Mouse (Mus musculus): ENCODE data around the gene A830018L16Rik. TPM values are rescaled to one million over a fixed set of nuclear protein-coding genes. Genes with fewer than 3 reads are reported as not detected.

Gene A830018L16Rik
- polyA plus RNA-seq, 1 experiment from 2014 or later: 0.02 TPM

GRCm38 (mm10) chr1:11873573-11873972 lies 459.7 kb downstream of the A830018L16Rik start:
- Histone ChIP-seq H3K9ac (no peak overlapping the region), H3K27ac (replicated peaks) (no peak overlapping the region), H3K4me1 (replicated peaks) (no peaks in the 10 kb centered on the region), H3K9me3 (replicated peaks) (no peaks in the 10 kb centered on the region), H3K4me3 (replicated peaks) (no peak overlapping the region), H3K36me3 (replicated peaks) (no peaks in the 10 kb centered on the region), H3K4me2 (no peak overlapping the region), H3K27me3 (no peaks in the 10 kb centered on the region)
- WGBS (ENCODE audit: insufficient replicate concordance): 42% methylated on average over 1 of the region's 1 CpGs
- ATAC-seq (ENCODE audit: insufficient read depth): no peak

- no peak overlapping the region for H3K4me3 ChIP-seq (replicated peaks)
- no peaks in the 10 kb centered on the region for H3K4me1 ChIP-seq (replicated peaks)
- ATAC-seq (ENCODE audit: insufficient read depth): no peak
- H3K9me3 ChIP-seq (replicated peaks): no peaks in the 10 kb centered on the region
- H3K9ac ChIP-seq: no peak overlapping the region
- H3K27ac ChIP-seq (replicated peaks): no peak overlapping the region
- H3K4me2 ChIP-seq: no peak overlapping the region
- H3K36me3 ChIP-seq (replicated peaks): no peaks in the 10 kb centered on the region
- no peaks in the 10 kb centered on the region for H3K27me3 ChIP-seq
- 7% methylated on average over 2 of the region's 2 CpGs for WGBS (ENCODE audit: insufficient replicate concordance)
Measured at GRCm38 (mm10) chr1:11881706-11882105, 467.8 kb downstream of the A830018L16Rik start.

GRCm38 (mm10) chr1:11895715-11896114 lies 481.8 kb downstream of the A830018L16Rik start:
- ATAC-seq (ENCODE audit: insufficient read depth): no peak
- 58% methylated on average over 3 of the region's 3 CpGs for WGBS (ENCODE audit: insufficient replicate concordance)
- H3K4me1 ChIP-seq (replicated peaks): no peaks in the 10 kb centered on the region

GRCm38 (mm10) chr1:11915873-11916272 lies 502.0 kb downstream of the A830018L16Rik start:
- H3K4me3 ChIP-seq (replicated peaks): no peak overlapping the region
- H3K9me3 ChIP-seq (replicated peaks): no peaks in the 10 kb centered on the region
- no peaks in the 10 kb centered on the region for H3K36me3 ChIP-seq (replicated peaks)
- H3K4me2 ChIP-seq: no peak overlapping the region
- no peaks in the 10 kb centered on the region for H3K27me3 ChIP-seq
- no peak for ATAC-seq (ENCODE audit: insufficient read depth)
- H3K4me1 ChIP-seq (replicated peaks): no peaks in the 10 kb centered on the region
- no peak overlapping the region for H3K27ac ChIP-seq (replicated peaks)
- H3K9ac ChIP-seq: no peak overlapping the region

More at GRCm38 (mm10) chr1:11895715-11896114, 481.8 kb downstream of the A830018L16Rik start:
- Histone ChIP-seq H3K9me3 (replicated peaks) (no peaks in the 10 kb centered on the region), H3K9ac (no peak overlapping the region), H3K27me3 (no peaks in the 10 kb centered on the region), H3K4me2 (no peak overlapping the region), H3K4me3 (replicated peaks) (no peak overlapping the region), H3K27ac (replicated peaks) (no peak overlapping the region), H3K36me3 (replicated peaks) (no peaks in the 10 kb centered on the region)

GRCm38 (mm10) chr1:11936984-11937383 lies 523.1 kb downstream of the A830018L16Rik start:
- 63% methylated on average over 9 of the region's 9 CpGs for WGBS (ENCODE audit: insufficient replicate concordance)

GRCm38 (mm10) chr1:11959421-11960206 lies 545.7 kb downstream of the A830018L16Rik start:
- 46% methylated on average over 2 of the region's 2 CpGs for whole genome bisulfite sequencing (ENCODE audit: insufficient replicate concordance)
- H3K4me1 ChIP-seq (replicated peaks): no peaks in the 10 kb centered on the region
- H3K9me3 ChIP-seq (replicated peaks): no peaks in the 10 kb centered on the region
- H3K9ac ChIP-seq: no peak overlapping the region
- no peak for ATAC-seq (ENCODE audit: insufficient read depth)
- no peaks in the 10 kb centered on the region for H3K36me3 ChIP-seq (replicated peaks)
- no peak overlapping the region for H3K27ac ChIP-seq (replicated peaks)
- no peak overlapping the region for H3K4me3 ChIP-seq (replicated peaks)
- H3K27me3 ChIP-seq: no peaks in the 10 kb centered on the region
- H3K4me2 ChIP-seq: no peak overlapping the region

More at GRCm38 (mm10) chr1:11936984-11937383, 523.1 kb downstream of the A830018L16Rik start:
- no peaks in the 10 kb centered on the region for H3K4me1 ChIP-seq (replicated peaks)
- no peak overlapping the region for H3K4me3 ChIP-seq (replicated peaks)
- H3K27me3 ChIP-seq: no peaks in the 10 kb centered on the region
- H3K36me3 ChIP-seq (replicated peaks): no peaks in the 10 kb centered on the region
- H3K4me2 ChIP-seq: no peak overlapping the region
- H3K27ac ChIP-seq (replicated peaks): no peak overlapping the region
- no peak for ATAC-seq (ENCODE audit: insufficient read depth)
- H3K9me3 ChIP-seq (replicated peaks): no peaks in the 10 kb centered on the region
- H3K9ac ChIP-seq: no peak overlapping the region

- WGBS (ENCODE audit: insufficient replicate concordance): 49% methylated on average over 4 of the region's 4 CpGs
Measured at GRCm38 (mm10) chr1:11982590-11983136, 568.8 kb downstream of the A830018L16Rik start.

GRCm38 (mm10) chr1:11990011-11990410 lies 576.1 kb downstream of the A830018L16Rik start:
- Histone ChIP-seq H3K4me1 (replicated peaks) (no peaks in the 10 kb centered on the region), H3K4me2 (no peak overlapping the region), H3K27ac (replicated peaks) (no peak overlapping the region), H3K9ac (no peak overlapping the region), H3K27me3 (no peaks in the 10 kb centered on the region), H3K4me3 (replicated peaks) (no peak overlapping the region), H3K9me3 (replicated peaks) (no peaks in the 10 kb centered on the region), H3K36me3 (replicated peaks) (no peaks in the 10 kb centered on the region)
- ATAC-seq (ENCODE audit: insufficient read depth): no peak
- WGBS (ENCODE audit: insufficient replicate concordance): 61% methylated on average over 3 of the region's 3 CpGs

More at GRCm38 (mm10) chr1:11982590-11983136, 568.8 kb downstream of the A830018L16Rik start:
- no peaks in the 10 kb centered on the region for H3K4me1 ChIP-seq (replicated peaks)
- H3K4me2 ChIP-seq: no peak overlapping the region
- no peak for ATAC-seq (ENCODE audit: insufficient read depth)
- no peak overlapping the region for H3K4me3 ChIP-seq (replicated peaks)
- no peak overlapping the region for H3K27ac ChIP-seq (replicated peaks)
- H3K36me3 ChIP-seq (replicated peaks): no peaks in the 10 kb centered on the region
- H3K27me3 ChIP-seq: no peaks in the 10 kb centered on the region
- no peaks in the 10 kb centered on the region for H3K9me3 ChIP-seq (replicated peaks)
- no peak overlapping the region for H3K9ac ChIP-seq

GRCm38 (mm10) chr1:11996297-11996878 lies 582.5 kb downstream of the A830018L16Rik start:
- Histone ChIP-seq H3K4me2 (no peak overlapping the region), H3K4me3 (replicated peaks) (no peak overlapping the region), H3K9ac (no peak overlapping the region), H3K27ac (replicated peaks) (no peak overlapping the region), H3K9me3 (replicated peaks) (no peaks in the 10 kb centered on the region), H3K4me1 (replicated peaks) (no peaks in the 10 kb centered on the region), H3K27me3 (no peaks in the 10 kb centered on the region), H3K36me3 (replicated peaks) (no peaks in the 10 kb centered on the region)
- no peak for ATAC-seq (ENCODE audit: insufficient read depth)
- 60% methylated on average over 2 of the region's 2 CpGs for WGBS (ENCODE audit: insufficient replicate concordance)

- Histone ChIP-seq H3K4me1 (replicated peaks) (no peaks in the 10 kb centered on the region), H3K27ac (replicated peaks) (no peak overlapping the region), H3K27me3 (no peaks in the 10 kb centered on the region), H3K4me2 (no peak overlapping the region), H3K9ac (no peak overlapping the region), H3K4me3 (replicated peaks) (no peak overlapping the region), H3K36me3 (replicated peaks) (no peaks in the 10 kb centered on the region), H3K9me3 (replicated peaks) (no peaks in the 10 kb centered on the region)
- no peak for ATAC-seq (ENCODE audit: insufficient read depth)
- WGBS (ENCODE audit: insufficient replicate concordance): 40% methylated on average over 2 of the region's 2 CpGs
Measured at GRCm38 (mm10) chr1:11997574-11997973, 583.7 kb downstream of the A830018L16Rik start.

- 50% methylated on average over 4 of the region's 4 CpGs for WGBS (ENCODE audit: insufficient replicate concordance)
- no peak for ATAC-seq (ENCODE audit: insufficient read depth)
Measured at GRCm38 (mm10) chr1:12000557-12000956, 586.7 kb downstream of the A830018L16Rik start.

More at GRCm38 (mm10) chr1:12000557-12000956, 586.7 kb downstream of the A830018L16Rik start:
- Histone ChIP-seq H3K4me1 (replicated peaks) (no peaks in the 10 kb centered on the region), H3K36me3 (replicated peaks) (no peaks in the 10 kb centered on the region), H3K27me3 (no peaks in the 10 kb centered on the region), H3K9me3 (replicated peaks) (no peaks in the 10 kb centered on the region), H3K9ac (no peak overlapping the region), H3K4me2 (no peak overlapping the region), H3K4me3 (replicated peaks) (no peak overlapping the region), H3K27ac (replicated peaks) (no peak overlapping the region)
